Comparison of ENCODE assay signal across 26 mouse cellular contexts in genomic region chr2:162210564-162210963, GRCm38 (mm10).
DNase-seq lines count a peak whose midpoint lies in the region; ATAC-seq and TF ChIP-seq lines count a peak whose summit lies in the region.
"Had no signal": no experiment of that assay in that cellular context is flagged by ENCODE, and none has a peak within 500 bp of the region (broad histone marks: within the 10 kb centered on the region; RNA-seq: fewer than 3 reads in every experiment).

No protein-coding gene starts in this region.

- no peak overlapping the region for H3K4me2 ChIP-seq in heart, embryonic 16.5 days (ENCODE audit: low read depth, low read length)
- H3K4me2 ChIP-seq: embryonic facial prominence, embryonic 13.5 days; heart, embryonic 13.5 days; hindbrain, embryonic 13.5 days; intestine, embryonic 15.5 days had no signal

- no peaks in the 10 kb centered on the region for H3K27me3 ChIP-seq in heart, embryonic 16.5 days (ENCODE audit: control insufficient read depth, insufficient read depth, low read length)
- H3K27me3 ChIP-seq: embryonic facial prominence, embryonic 13.5 days; heart, embryonic 13.5 days; hindbrain, embryonic 13.5 days; intestine, embryonic 15.5 days had no signal

- 53% methylated on average over 6 of the region's 6 CpGs for WGBS in heart, embryonic 16.5 days

- H3K36me3 ChIP-seq in heart, embryonic 16.5 days (ENCODE audit: control insufficient read depth, insufficient read depth): no peaks in the 10 kb centered on the region
- H3K36me3 ChIP-seq: embryonic facial prominence, embryonic 13.5 days; heart, embryonic 13.5 days; hindbrain, embryonic 10.5 days; hindbrain, embryonic 13.5 days; intestine, embryonic 15.5 days had no signal

- no peak overlapping the region for H3K27ac ChIP-seq in heart, embryonic 16.5 days (ENCODE audit: low read length)
- H3K27ac ChIP-seq in embryonic fibroblast, embryonic 13.5 days (ENCODE audit: insufficient read depth, low read length): peak overlapping the region; percentile 65
- H3K27ac ChIP-seq: embryonic facial prominence, embryonic 13.5 days; gastrocnemius, adult 2 months; heart, embryonic 13.5 days; hindbrain, embryonic 10.5 days; hindbrain, embryonic 13.5 days; intestine, embryonic 15.5 days had no signal

- H3K4me1 ChIP-seq in heart, embryonic 16.5 days (ENCODE audit: control insufficient read depth, insufficient read depth, low read length): no peaks in the 10 kb centered on the region
- H3K4me1 ChIP-seq in embryonic fibroblast, embryonic 13.5 days (ENCODE audit: control insufficient read depth, insufficient read depth, low read length): no peaks in the 10 kb centered on the region; the same call in 1 of the 2 replicates
- H3K4me1 ChIP-seq: embryonic facial prominence, embryonic 13.5 days; heart, embryonic 13.5 days; hindbrain, embryonic 13.5 days; intestine, embryonic 15.5 days had no signal

- no peak overlapping the region for H3K4me3 ChIP-seq in heart, embryonic 16.5 days (ENCODE audit: low read length)
- no peak overlapping the region for H3K4me3 ChIP-seq in embryonic fibroblast, embryonic 13.5 days (ENCODE audit: insufficient read depth, low read length)
- H3K4me3 ChIP-seq: embryonic facial prominence, embryonic 13.5 days; gastrocnemius, adult 2 months; heart, embryonic 13.5 days; hindbrain, embryonic 10.5 days; hindbrain, embryonic 13.5 days; intestine, embryonic 15.5 days had no signal

- H3K9ac ChIP-seq in heart, embryonic 16.5 days (ENCODE audit: low read length): no peak overlapping the region
- H3K9ac ChIP-seq: embryonic facial prominence, embryonic 13.5 days; forebrain, postnatal 0 days; heart, embryonic 13.5 days; hindbrain, embryonic 13.5 days; intestine, embryonic 15.5 days had no signal

- ATAC-seq in heart, embryonic 16.5 days (replicated peaks; ENCODE audit: extremely low read depth, insufficient read depth, low FRiP score): peak; percentile 55
- ATAC-seq: CD4-positive, CD25-positive, alpha-beta regulatory T cell, adult 4 months; forebrain, embryonic 14.5 days; forebrain, postnatal 0 days; hindbrain, embryonic 16.5 days; intestine, embryonic 15.5 days had no signal

- TF ChIP-seq POLR2A in embryonic fibroblast, embryonic 13.5 days (IDR thresholded peaks at IDR 0.05; ENCODE audit: low read depth, low read length): no peak

- TF ChIP-seq CTCF in embryonic fibroblast, embryonic 13.5 days (IDR thresholded peaks at IDR 0.05; ENCODE audit: borderline replicate concordance, insufficient read depth, low read length): no peak

- DNase-seq in heart, adult 18-20 months: peak; percentile 7 to 16
- DNase-seq in heart, adult 8-10 months (ENCODE audit: low spot score): no peak
- DNase-seq in heart, postnatal 4 days: no peak
- DNase-seq in gastrocnemius, postnatal 4 days (ENCODE audit: low spot score in 2 of 2): no peak
- DNase-seq: adrenal gland, adult 2 months; adrenal gland, postnatal 14 days; cerebellum, adult 11 months; cerebellum, adult 2 months; cerebellum, adult 9-11 months; cerebellum, postnatal 25 days; forebrain, postnatal 0 days; gastrocnemius, adult 2 months; gastrocnemius, postnatal 14 days; heart, postnatal 14 days; kidney, adult 11 months; kidney, adult 8-10 months had no signal

- H3K9me3 ChIP-seq in heart, embryonic 16.5 days (replicated peaks; ENCODE audit: control insufficient read depth, low read length): no peaks in the 10 kb centered on the region
- H3K9me3 ChIP-seq: embryonic facial prominence, embryonic 13.5 days; heart, embryonic 13.5 days; hindbrain, embryonic 10.5 days; hindbrain, embryonic 13.5 days; intestine, embryonic 15.5 days had no signal

Comparison
In these comparisons a context has a peak if more than half of its experiments do, and no peak if none do; other contexts are left out.
1. DNase-seq: peak in heart, adult 18-20 months (2 of 2); none in heart, adult 8-10 months (single experiment), heart, postnatal 4 days (single experiment) and gastrocnemius, postnatal 4 days (0 of 2).